Mouse (Mus musculus): ENCODE data around the gene Lrp5.

Gene Lrp5

GRCm38 (mm10) chr19:3549263-3549662 is 137.1 kb downstream of the Lrp5 start:
- no peak for DNase-seq

DNA sequence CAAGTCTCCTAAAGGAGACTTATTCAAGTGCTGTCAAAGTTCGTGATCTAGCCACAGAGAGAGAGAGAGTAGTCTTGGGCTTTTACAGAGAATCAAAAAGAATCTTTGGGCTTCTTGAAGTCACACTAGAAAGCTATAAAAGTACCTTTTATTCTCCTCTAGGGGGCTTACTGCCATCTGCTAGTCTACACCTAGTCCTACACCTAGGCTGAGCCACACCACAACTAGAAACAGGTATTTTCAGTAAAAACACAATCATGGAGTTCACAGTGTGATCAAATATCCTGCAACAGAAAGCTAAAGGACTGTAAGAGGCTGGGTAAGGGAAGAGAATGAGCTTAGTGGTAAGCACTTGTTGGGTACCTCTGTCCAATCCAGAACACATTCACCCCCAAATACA is 138.1 kb downstream of the Lrp5 start:
- DNase-seq, result no peak

DNA sequence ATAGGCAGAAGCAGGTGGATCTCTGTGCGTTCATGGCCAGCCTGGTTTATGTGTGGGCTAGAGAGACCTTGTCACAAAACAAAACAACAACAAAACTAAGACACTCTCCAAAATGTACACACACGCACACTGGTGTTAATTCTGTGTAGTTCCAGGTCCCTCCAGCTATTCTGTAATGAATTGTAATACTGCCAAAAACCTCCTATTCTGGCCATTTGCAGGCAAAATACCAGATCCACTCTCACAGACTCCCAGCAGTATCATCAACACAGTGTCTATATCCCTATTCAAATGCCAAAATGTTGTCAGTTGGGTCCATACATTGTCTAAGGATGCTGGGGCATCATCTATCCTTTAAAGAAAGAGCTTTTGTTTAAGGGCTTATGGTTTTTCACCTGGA is 141.4 kb downstream of the Lrp5 start:
- DNase-seq, result no peak

DNA sequence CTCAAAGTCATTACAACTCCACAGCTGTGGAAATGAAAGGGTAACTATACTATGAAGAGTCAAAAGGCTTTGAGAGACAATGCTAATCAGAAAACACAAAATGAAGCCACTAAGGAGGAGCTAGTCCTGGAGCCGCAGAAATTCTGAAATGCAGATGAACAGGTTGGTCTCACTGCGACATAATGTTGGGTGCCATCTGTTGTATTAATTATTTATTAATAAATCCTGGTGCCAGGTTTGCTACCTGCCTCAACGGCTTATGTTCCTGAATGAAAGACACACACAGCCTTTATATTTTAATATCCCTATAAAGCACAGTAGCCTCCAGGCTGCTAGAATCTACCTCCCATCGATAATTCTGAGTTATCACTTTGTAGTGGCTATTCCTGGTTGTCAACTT is 143.8 kb downstream of the Lrp5 start:
- DNase-seq, result no peak

- no peak for DNase-seq
These were observed 145.4 kb downstream of the Lrp5 start for GRCm38 (mm10) chr19:3540997-3541396.

- DNase-seq, result no peak
These were observed 146.1 kb downstream of the Lrp5 start for GRCm38 (mm10) chr19:3540254-3540653.

DNA sequence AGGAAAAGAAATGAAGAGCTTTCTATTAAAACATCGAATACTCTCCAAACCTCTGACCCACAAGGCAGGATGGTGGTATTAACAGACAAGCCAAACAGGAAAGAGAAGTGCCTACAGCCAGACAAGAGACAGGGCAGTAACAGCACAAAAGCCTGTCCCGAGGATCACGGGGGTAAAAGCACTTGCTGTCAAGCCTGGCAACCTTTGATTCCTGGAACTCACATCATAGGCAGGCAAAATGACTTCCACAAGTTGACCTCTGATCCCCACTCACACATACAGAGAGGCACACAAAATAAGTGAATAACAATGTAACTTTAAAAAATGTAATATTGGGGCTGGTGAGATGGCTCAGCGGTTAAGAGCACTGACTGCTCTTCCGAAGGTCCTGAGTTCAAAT is 146.9 kb downstream of the Lrp5 start:
- DNase-seq, result no peak

GRCm38 (mm10) chr19:3537658-3538057 is 148.7 kb downstream of the Lrp5 start:
- no peak for DNase-seq

DNA sequence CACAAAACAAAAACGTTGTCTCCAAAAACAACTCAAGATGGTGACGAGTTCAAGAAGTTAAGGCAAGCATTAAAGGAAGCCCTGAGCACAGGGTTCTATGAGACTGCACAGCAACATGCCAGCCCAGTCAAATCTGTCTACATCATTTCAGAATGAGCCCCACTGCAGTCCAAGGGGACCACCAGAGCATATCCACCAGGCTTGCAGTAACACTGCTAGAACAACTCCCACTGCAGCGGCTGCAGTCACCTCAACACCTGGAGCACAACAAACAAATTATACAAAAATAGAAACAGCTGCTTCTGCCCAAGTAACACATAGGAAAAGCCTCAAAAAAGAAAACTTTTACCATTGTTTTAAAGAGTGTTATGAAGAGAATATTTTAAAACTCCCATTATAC is 151.4 kb downstream of the Lrp5 start:
- DNase-seq, result no peak
